13 mouse cellular contexts compared by ENCODE assay signal in the genomic region with DNA sequence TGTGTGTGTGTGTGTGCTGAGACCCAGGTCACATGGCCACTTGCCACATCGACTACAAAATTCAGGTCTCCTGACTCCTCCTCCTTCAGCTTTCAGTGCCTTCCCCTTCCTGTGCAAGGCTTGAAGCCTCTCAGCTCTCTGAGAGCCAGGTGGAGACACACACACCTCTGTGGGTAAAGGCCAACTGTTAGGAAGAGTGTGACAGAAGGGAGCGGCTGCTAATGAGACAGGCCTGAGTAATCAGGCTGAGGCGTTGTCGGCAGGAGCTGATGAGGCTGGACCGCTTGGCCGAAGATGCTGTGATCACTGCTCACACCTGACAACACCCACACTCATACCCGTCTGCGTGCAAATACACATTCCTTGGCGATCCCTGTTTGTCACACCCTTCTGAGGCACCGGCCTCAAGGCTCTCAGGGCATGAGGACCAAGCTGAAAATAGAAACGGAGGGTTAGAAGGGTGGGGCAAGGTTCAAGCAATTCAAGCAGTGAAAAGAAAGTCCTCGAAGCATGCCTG.
A peak's percentile ranks its signal among the peaks of the same experiment; 100 is the strongest.
DNase-seq lines count a peak whose midpoint lies in the region; ATAC-seq and TF ChIP-seq lines count a peak whose summit lies in the region.
"Had no signal": no experiment of that assay in that cellular context is flagged by ENCODE, and none has a peak within 500 bp of the region (broad histone marks: within the 10 kb centered on the region; RNA-seq: fewer than 3 reads in every experiment).

No protein-coding gene starts in this region.

- no peak for TF ChIP-seq EP300 in stomach, postnatal 0 days (optimal IDR thresholded peaks at IDR 0.05)

- H3K27me3 ChIP-seq in stomach, postnatal 0 days (ENCODE audit: control insufficient read depth, insufficient read depth, low read length): no peaks in the 10 kb centered on the region
- H3K27me3 ChIP-seq: liver, embryonic 15.5 days; midbrain, embryonic 15.5 days; neural tube, embryonic 13.5 days had no signal

- H3K9ac ChIP-seq in stomach, postnatal 0 days (ENCODE audit: low read length): no peak overlapping the region
- H3K9ac ChIP-seq: liver, embryonic 15.5 days; midbrain, embryonic 15.5 days; neural tube, embryonic 13.5 days had no signal

- H3K4me3 ChIP-seq in stomach, postnatal 0 days (ENCODE audit: low read depth, low read length): no peak overlapping the region
- H3K4me3 ChIP-seq: liver, embryonic 15.5 days; midbrain, embryonic 15.5 days; neural tube, embryonic 13.5 days had no signal

- WGBS in stomach, postnatal 0 days: 57% methylated on average over 12 of the region's 12 CpGs

- TF ChIP-seq CTCF in stomach, postnatal 0 days (IDR thresholded peaks at IDR 0.05; ENCODE audit: low read depth): no peak

- H3K27ac ChIP-seq in stomach, postnatal 0 days (replicated peaks): no peak overlapping the region
- H3K27ac ChIP-seq: liver, embryonic 15.5 days; midbrain, embryonic 15.5 days; neural tube, embryonic 13.5 days had no signal

- DNase-seq in lung, adult 18-20 months: peak; percentile 72 to 77
- DNase-seq in lung, postnatal 14 days: no peak
- peak; percentile 60 for DNase-seq in cerebellum, adult 9-11 months
- peak; percentile 26 to 52 for DNase-seq in kidney, postnatal 25 days
- peak; percentile 41 for DNase-seq in stomach, postnatal 0 days (ENCODE audit: low spot score)
- no peak for DNase-seq in spleen, adult 12 weeks (ENCODE audit: low spot score)
- DNase-seq in layer of hippocampus, adult 11-12 months (ENCODE audit: low spot score): no peak
- no peak for DNase-seq in adrenal gland, postnatal 36 days
- DNase-seq: heart, postnatal 10 days; right cerebral cortex, postnatal 25 days had no signal

- ATAC-seq in stomach, postnatal 0 days (ENCODE audit: low FRiP score, low TSS enrichment): peak; percentile 86
- ATAC-seq: midbrain, embryonic 15.5 days had no signal

- no peaks in the 10 kb centered on the region for H3K4me1 ChIP-seq in stomach, postnatal 0 days (replicated peaks; ENCODE audit: control insufficient read depth, insufficient read depth)

- H3K4me2 ChIP-seq in stomach, postnatal 0 days (replicated peaks; ENCODE audit: low read depth): no peak overlapping the region
- H3K4me2 ChIP-seq: liver, embryonic 15.5 days; midbrain, embryonic 15.5 days; neural tube, embryonic 13.5 days had no signal

- H3K36me3 ChIP-seq in stomach, postnatal 0 days (ENCODE audit: control insufficient read depth, insufficient read depth, low read length): no peaks in the 10 kb centered on the region; the same call in 1 of the 2 replicates
- H3K36me3 ChIP-seq: midbrain, embryonic 15.5 days had no signal

- H3K9me3 ChIP-seq in stomach, postnatal 0 days (ENCODE audit: control insufficient read depth, low read length): no peaks in the 10 kb centered on the region
- H3K9me3 ChIP-seq: midbrain, embryonic 15.5 days had no signal

Comparison
In these comparisons a context has a peak if more than half of its experiments do, and no peak if none do; other contexts are left out.
1. DNase-seq: peak in lung, adult 18-20 months (2 of 2), cerebellum, adult 9-11 months (single experiment), kidney, postnatal 25 days (2 of 2) and stomach, postnatal 0 days (single experiment); none in lung, postnatal 14 days (single experiment), spleen, adult 12 weeks (single experiment), layer of hippocampus, adult 11-12 months (single experiment) and adrenal gland, postnatal 36 days (0 of 2).